Mouse (Mus musculus) retina, postnatal 7 days (tissue): ENCODE results near the gene Olfr675.
"Not testable (repeated sequence)": the region's sequence is repeated elsewhere in the genome, so short reads cannot be mapped to it uniquely, and the experiment has no call there.

Experiments used
- DNase-seq: peaks from one replicate; pipeline ENCODE4 v3.0.0-alpha.2; 2012; ENCODE audit warnings: low read depth, low spot score

Gene Olfr675

GRCm38 (mm10) chr7:105028360-105028759, at the start of gene Olfr675:
Gene Olfr675 (minus strand): TSS chr7:105028460.
- DNase-seq: no peak

- DNase-seq: no peak
Observed at GRCm38 (mm10) chr7:105064175-105064574, 35.9 kb upstream of the Olfr675 start, which contains the start of gene Olfr678. Gene Olfr678 (plus strand): TSS chr7:105064475.

DNA sequence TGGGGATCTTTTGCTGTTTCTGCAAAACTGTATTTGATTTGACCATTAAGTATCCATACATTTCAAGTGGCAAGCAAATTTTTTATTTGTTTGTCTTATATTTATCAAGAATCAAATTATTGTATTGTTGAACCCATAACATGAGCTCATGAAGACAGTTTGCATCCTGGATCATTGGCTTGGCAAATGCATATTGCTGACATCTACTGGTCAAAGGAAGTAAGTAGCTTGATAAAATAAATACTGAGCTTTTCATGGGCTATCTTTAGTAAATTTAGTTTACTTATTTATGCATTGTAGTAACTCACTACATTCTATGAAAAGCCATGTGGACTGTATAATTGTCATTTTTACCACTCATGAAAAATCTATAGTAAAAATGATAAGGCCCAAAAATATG, 30.7 kb upstream of the Olfr675 start:
- DNase-seq: no peak

DNA sequence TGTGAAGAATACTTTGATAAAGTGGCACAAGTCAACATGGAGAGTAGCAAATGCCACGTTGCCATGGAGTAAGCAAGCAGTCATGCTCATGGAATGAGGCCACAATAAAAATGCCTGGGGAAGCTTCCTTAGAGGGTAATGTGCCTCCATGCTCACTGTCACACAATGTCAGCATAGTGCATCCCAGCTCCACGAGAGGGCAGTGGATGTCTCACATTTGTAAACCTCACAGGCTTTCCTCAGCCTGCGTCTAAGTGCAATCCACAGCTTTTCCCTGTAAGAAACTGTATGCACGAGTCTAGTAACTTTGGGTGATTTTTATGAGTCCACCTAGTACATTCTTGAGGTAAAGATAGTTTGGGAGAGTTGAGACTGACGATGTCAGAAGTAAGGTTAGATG, 5.6 kb upstream of the Olfr675 start:
- not testable (repeated sequence) for DNase-seq

DNA sequence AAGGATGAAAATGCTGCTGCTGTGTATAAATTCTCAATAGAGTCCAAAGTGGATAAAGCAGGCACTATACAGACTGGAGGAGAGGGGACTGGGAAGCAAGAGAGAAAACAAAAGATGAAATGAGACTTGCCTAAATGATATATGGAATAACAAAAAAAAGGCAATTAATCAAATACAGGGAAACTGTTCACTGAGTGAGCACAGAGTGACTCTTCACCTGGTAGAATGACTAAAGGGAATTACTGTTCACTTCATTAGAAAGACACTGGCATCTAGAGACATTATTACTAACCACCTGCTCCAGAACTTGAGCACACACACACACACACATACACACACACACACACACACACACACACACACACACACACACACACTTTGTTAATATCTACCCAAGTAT, 4.1 kb upstream of the Olfr675 start, which contains the start of gene Olfr676:
TSS of gene Olfr676 (plus strand) at position 301 of the 400 bp plus-strand sequence.
- no peak for DNase-seq

- DNase-seq: no peak
Observed at GRCm38 (mm10) chr7:105022530-105022929, 5.7 kb downstream of the Olfr675 start.

GRCm38 (mm10) chr7:105001929-105002328, 26.3 kb downstream of the Olfr675 start, which contains the start of gene Olfr672:
Gene Olfr672 (minus strand): TSS chr7:105002029.
- DNase-seq: no peak

- DNase-seq: no peak
Observed at GRCm38 (mm10) chr7:104979026-104979425, 49.2 kb downstream of the Olfr675 start, which contains the start of gene Olfr671. Gene Olfr671 (minus strand): TSS chr7:104979126.

DNA sequence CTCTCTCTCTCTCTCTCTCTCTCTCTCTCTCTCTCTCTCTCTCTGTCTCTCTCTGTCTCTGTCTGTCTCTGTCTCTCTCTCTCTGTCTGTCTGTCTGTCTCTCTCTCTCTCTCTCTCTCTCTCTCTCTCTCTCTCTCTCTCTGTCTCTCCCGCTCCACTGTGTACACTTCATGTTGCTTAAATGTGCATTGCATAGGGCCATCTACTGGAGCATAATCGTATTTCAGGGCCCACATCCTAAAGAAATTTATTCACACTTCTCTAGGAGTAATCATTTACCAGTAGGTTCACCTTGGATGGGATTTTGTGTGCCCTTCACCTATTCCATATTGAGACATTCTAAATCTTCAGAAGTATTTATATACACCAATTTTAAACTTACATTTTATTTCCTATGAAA, 55.8 kb downstream of the Olfr675 start:
- not testable (repeated sequence) for DNase-seq
